Mouse (Mus musculus): ENCODE measurements around the gene Slc25a17. TPM values are rescaled to one million over a fixed set of nuclear protein-coding genes. Genes with fewer than 3 reads are reported as not detected.
A peak's percentile ranks its signal among the peaks of the same experiment; 100 is the strongest.

Slc25a17 gene
- polyA plus RNA-seq (2012; rRNA removed), result 9.9 and 10.5 TPM in 2 replicates

- H3K27me3 ChIP-seq (ENCODE audit: control insufficient read depth, insufficient read depth, low read length), result no peaks in the 10 kb centered on the region
- H3K36me3 ChIP-seq (ENCODE audit: control insufficient read depth, insufficient read depth, low read length), result peaks cover 7% of the 10 kb centered on the region
- H3K4me1 ChIP-seq (ENCODE audit: control insufficient read depth, insufficient read depth, insufficient read length), result 0 out of 2 replicates have a peak, but pooled peaks cover 3% of the 10 kb centered on the region
- peak; percentile 90 to 95 for DNase-seq (ENCODE audit: low read depth in 1 of 2, low spot score in 2 of 2)
- peak within 1 kb of the TSS; percentile 75 for H3K27ac ChIP-seq (ENCODE audit: insufficient read depth, low read length)
- under 1% methylated on average over 30 of the region's 30 CpGs for WGBS
- TF ChIP-seq CTCF (IDR thresholded peaks at IDR 0.05; ENCODE audit: extremely low read depth, insufficient read depth, insufficient read length, insufficient replicate concordance) (no peak), POLR2A (IDR thresholded peaks at IDR 0.05; ENCODE audit: low read depth, low read length) (peak; percentile 52; the same call in 1 of the 2 replicates)
- H3K4me3 ChIP-seq (ENCODE audit: extremely low read depth, insufficient read depth, insufficient read length), result peak within 1 kb of the TSS; percentile 78
Observed at GRCm38 (mm10) chr15:81360345-81361021, at the start of gene Slc25a17. TSS of gene Slc25a17 (minus strand) at chr15:81360812.

- no peak within 1 kb of the TSS for H3K27ac ChIP-seq (ENCODE audit: insufficient read depth, low read length)
- no peaks in the 10 kb centered on the region for H3K4me1 ChIP-seq (ENCODE audit: control insufficient read depth, insufficient read depth, insufficient read length)
- H3K36me3 ChIP-seq (ENCODE audit: control insufficient read depth, insufficient read depth, low read length), result peaks cover 1% of the 10 kb centered on the region; the same call in 1 of the 2 replicates
- no peak for DNase-seq (ENCODE audit: low read depth in 1 of 2, low spot score in 2 of 2)
- no peaks in the 10 kb centered on the region for H3K27me3 ChIP-seq (ENCODE audit: control insufficient read depth, insufficient read depth, low read length)
- H3K4me3 ChIP-seq (ENCODE audit: extremely low read depth, insufficient read depth, insufficient read length), result no peak within 1 kb of the TSS
- TF ChIP-seq POLR2A (IDR thresholded peaks at IDR 0.05; ENCODE audit: low read depth, low read length) (no peak), CTCF (IDR thresholded peaks at IDR 0.05; ENCODE audit: extremely low read depth, insufficient read depth, insufficient read length, insufficient replicate concordance) (no peak)
- 97% methylated on average over 1 of the region's 1 CpGs for WGBS
Observed at GRCm38 (mm10) chr15:81408199-81408598, 47.6 kb upstream of the Slc25a17 start, which contains the start of gene Dnajb7. TSS of gene Dnajb7 (minus strand) at chr15:81408299.

- no peaks in the 10 kb centered on the region; the same call in 1 of the 2 replicates for H3K4me1 ChIP-seq (ENCODE audit: control insufficient read depth, insufficient read depth, insufficient read length)
- TF ChIP-seq CTCF (IDR thresholded peaks at IDR 0.05; ENCODE audit: extremely low read depth, insufficient read depth, insufficient read length, insufficient replicate concordance), result no peak
- TF ChIP-seq POLR2A (IDR thresholded peaks at IDR 0.05; ENCODE audit: low read depth, low read length), result no peak
- WGBS, result 96% methylated on average over 3 of the region's 3 CpGs
- H3K4me3 ChIP-seq (ENCODE audit: extremely low read depth, insufficient read depth, insufficient read length), result no peak overlapping the region
- DNase-seq (ENCODE audit: low read depth in 1 of 2, low spot score in 2 of 2), result no peak
- no peak overlapping the region for H3K27ac ChIP-seq (ENCODE audit: insufficient read depth, low read length)
- no peaks in the 10 kb centered on the region for H3K27me3 ChIP-seq (ENCODE audit: control insufficient read depth, insufficient read depth, low read length)
- H3K36me3 ChIP-seq (ENCODE audit: control insufficient read depth, insufficient read depth, low read length), result peaks cover 1% of the 10 kb centered on the region; the same call in 1 of the 2 replicates
Observed at GRCm38 (mm10) chr15:81405008-81405407, 44.4 kb upstream of the Slc25a17 start.

- under 1% methylated on average over 50 of the region's 50 CpGs for WGBS
- Histone ChIP-seq H3K36me3 (ENCODE audit: control insufficient read depth, insufficient read depth, low read length) (no peaks in the 10 kb centered on the region), H3K4me3 (ENCODE audit: extremely low read depth, insufficient read depth, insufficient read length) (peak within 1 kb of the TSS; percentile 98), H3K27ac (ENCODE audit: insufficient read depth, low read length) (peak within 1 kb of the TSS; percentile 94), H3K27me3 (ENCODE audit: control insufficient read depth, insufficient read depth, low read length) (no peaks in the 10 kb centered on the region), H3K4me1 (ENCODE audit: control insufficient read depth, insufficient read depth, insufficient read length) (no peaks in the 10 kb centered on the region; the same call in 1 of the 2 replicates)
- peak; percentile 95 for DNase-seq (ENCODE audit: low read depth in 1 of 2, low spot score in 2 of 2)
- TF ChIP-seq POLR2A (IDR thresholded peaks at IDR 0.05; ENCODE audit: low read depth, low read length) (peak; percentile 60; the same call in 1 of the 2 replicates), CTCF (IDR thresholded peaks at IDR 0.05; ENCODE audit: extremely low read depth, insufficient read depth, insufficient read length, insufficient replicate concordance) (no peak)
Observed at GRCm38 (mm10) chr15:81399638-81400315, 39.2 kb upstream of the Slc25a17 start, which contains the start of the genes St13 and Xpnpep3. TSS of gene St13 (minus strand) at chr15:81400077. TSS of gene Xpnpep3 (plus strand) at chr15:81400138.

GRCm38 (mm10) chr15:81399297-81399637, 38.7 kb upstream of the Slc25a17 start:
- peak overlapping the region; percentile 94 for H3K27ac ChIP-seq (ENCODE audit: insufficient read depth, low read length)
- H3K36me3 ChIP-seq (ENCODE audit: control insufficient read depth, insufficient read depth, low read length), result no peaks in the 10 kb centered on the region
- under 1% methylated on average over 21 of the region's 21 CpGs for WGBS

GRCm38 (mm10) chr15:81398189-81398588, 37.6 kb upstream of the Slc25a17 start:
- Histone ChIP-seq H3K27me3 (ENCODE audit: control insufficient read depth, insufficient read depth, low read length) (no peaks in the 10 kb centered on the region), H3K4me3 (ENCODE audit: extremely low read depth, insufficient read depth, insufficient read length) (no peak overlapping the region), H3K27ac (ENCODE audit: insufficient read depth, low read length) (no peak overlapping the region), H3K36me3 (ENCODE audit: control insufficient read depth, insufficient read depth, low read length) (no peaks in the 10 kb centered on the region), H3K4me1 (ENCODE audit: control insufficient read depth, insufficient read depth, insufficient read length) (no peaks in the 10 kb centered on the region; the same call in 1 of the 2 replicates)
- DNase-seq (ENCODE audit: low read depth in 1 of 2, low spot score in 2 of 2), result no peak
- TF ChIP-seq CTCF (IDR thresholded peaks at IDR 0.05; ENCODE audit: extremely low read depth, insufficient read depth, insufficient read length, insufficient replicate concordance), result no peak
- no peak for TF ChIP-seq POLR2A (IDR thresholded peaks at IDR 0.05; ENCODE audit: low read depth, low read length)

More at GRCm38 (mm10) chr15:81399297-81399637, 38.7 kb upstream of the Slc25a17 start:
- no peaks in the 10 kb centered on the region for H3K27me3 ChIP-seq (ENCODE audit: control insufficient read depth, insufficient read depth, low read length)
- DNase-seq (ENCODE audit: low read depth in 1 of 2, low spot score in 2 of 2), result no peak
- peak overlapping the region; percentile 98 for H3K4me3 ChIP-seq (ENCODE audit: extremely low read depth, insufficient read depth, insufficient read length)
- H3K4me1 ChIP-seq (ENCODE audit: control insufficient read depth, insufficient read depth, insufficient read length), result no peaks in the 10 kb centered on the region; the same call in 1 of the 2 replicates
- TF ChIP-seq CTCF (IDR thresholded peaks at IDR 0.05; ENCODE audit: extremely low read depth, insufficient read depth, insufficient read length, insufficient replicate concordance) (no peak), POLR2A (IDR thresholded peaks at IDR 0.05; ENCODE audit: low read depth, low read length) (no peak; the same call in 1 of the 2 replicates)

Data from spleen, adult 2 months (tissue).